Mouse (Mus musculus) hindbrain, embryonic 15.5 days (tissue): ENCODE measurements around the gene Zmym4. TPM values are rescaled to one million over a fixed set of nuclear protein-coding genes. Genes with fewer than 3 reads are reported as not detected.

Source experiments
- ATAC-seq: fragments of 200-750 bp; cut with Nextera tagmentation; 2 replicates; pipeline ENCODE4 v1.8.0; 2017; ENCODE audit warnings: low read depth, moderate number of reproducible peaks, moderate TSS enrichment; ENCODE audit not compliant: low FRiP score
- H3K27ac ChIP-seq: fragments of 300-500 bp; sonication (generic); replicated peaks from 2 replicates; pipeline ENCODE4 v1.5.1; 2015; ENCODE audit warnings: mild to moderate bottlenecking, inconsistent platforms
- H3K27me3 ChIP-seq: fragments of 300-500 bp; sonication (generic); 2 replicates; pipeline ENCODE4 v1.6.1; 2015; ENCODE audit warnings: control low read depth, inconsistent platforms
- H3K36me3 ChIP-seq: fragments of 300-500 bp; sonication (generic); 2 replicates; pipeline ENCODE4 v1.6.1; 2015; ENCODE audit warnings: control low read depth, inconsistent platforms
- H3K4me1 ChIP-seq: fragments of 300-500 bp; sonication (generic); replicated peaks from 2 replicates; pipeline ENCODE4 v1.6.1; 2015; ENCODE audit warnings: control low read depth, inconsistent platforms
- H3K4me2 ChIP-seq: fragments of 300-500 bp; sonication (generic); 2 replicates; pipeline ENCODE4 v1.6.1; 2015; ENCODE audit warnings: moderate library complexity, mild to moderate bottlenecking, inconsistent platforms
- H3K4me3 ChIP-seq: fragments of 300-500 bp; sonication (generic); 2 replicates; pipeline ENCODE4 v1.5.1; 2015; ENCODE audit warnings: mild to moderate bottlenecking, inconsistent platforms
- H3K9ac ChIP-seq: fragments of 300-500 bp; sonication (generic); 2 replicates; pipeline ENCODE4 v1.6.1; 2015; ENCODE audit warnings: inconsistent platforms
- H3K9me3 ChIP-seq: fragments of 300-500 bp; sonication (generic); 2 replicates; pipeline ENCODE4 v1.6.1; 2016; ENCODE audit warnings: control low read depth, inconsistent platforms
- WGBS: fragments of 180-500 bp; shearing (Covaris S2); methylation state at CpG from one replicate; pipeline ENCODE4 v1.1.7; 2015; 5-methylcytosine and 5-hydroxymethylcytosine counted together
- polyA plus RNA-seq: library from polyadenylated mRNA; unstranded; fragments of >200 nt; fragmentation: Nextera tagmentation; extraction: Ambion mirVana; gene quantifications from 2 replicates; pipeline ENCODE4 v1.2.1, GENCODE M21; 2015

The Zmym4 gene
- polyA plus RNA-seq, 1 experiment from 2014 or later, result 25.4 TPM

DNA sequence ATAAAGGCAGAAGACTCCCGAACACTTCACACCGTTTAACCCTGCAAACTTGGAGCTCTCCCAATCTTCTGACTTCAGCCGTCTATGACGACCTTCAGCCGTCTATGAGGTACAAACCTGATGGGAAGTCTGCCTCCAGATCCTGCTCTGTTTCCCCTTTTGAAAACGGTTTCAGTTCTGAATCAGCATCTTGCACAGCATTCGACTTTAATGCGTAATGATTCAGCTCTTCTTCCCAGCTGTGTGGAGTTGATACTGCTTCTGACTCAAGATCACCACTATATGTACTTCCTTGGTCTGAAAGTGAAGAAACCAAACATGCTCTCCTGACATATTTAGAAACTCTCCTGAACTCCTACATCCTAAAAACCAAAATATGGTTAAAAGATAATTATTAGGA lies 78.1 kb downstream of the Zmym4 start:
- Histone ChIP-seq H3K4me3 (no peak overlapping the region), H3K9me3 (no peaks in the 10 kb centered on the region), H3K27me3 (no peaks in the 10 kb centered on the region), H3K9ac (no peak overlapping the region), H3K27ac (no peak overlapping the region), H3K4me1 (no peaks in the 10 kb centered on the region), H3K4me2 (no peak overlapping the region), H3K36me3 (peaks cover 56% of the 10 kb centered on the region)
- WGBS, result 95% methylated on average over 8 of the region's 8 CpGs
- no peak for ATAC-seq

DNA sequence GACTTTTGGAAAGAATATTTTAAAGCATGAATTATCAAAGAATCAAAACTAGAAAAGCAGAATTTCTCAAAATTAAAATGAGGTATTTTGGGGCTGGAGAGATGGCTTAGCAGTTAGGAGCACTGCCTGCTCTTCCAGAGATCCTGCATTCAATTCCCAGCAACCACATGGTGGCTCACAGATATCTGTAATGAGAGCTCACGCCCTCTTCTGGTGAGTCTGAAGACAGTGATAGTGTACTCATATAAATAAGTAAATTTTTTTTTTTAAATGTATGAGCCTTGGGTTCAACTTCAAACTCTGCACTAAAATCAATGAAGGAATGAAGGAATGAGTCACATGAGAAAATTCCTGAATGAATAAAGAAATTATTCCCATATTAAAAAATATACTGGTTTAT lies 82.0 kb downstream of the Zmym4 start:
- WGBS, result 59% methylated on average over 1 of the region's 1 CpGs
- H3K36me3 ChIP-seq, result peaks cover 51% of the 10 kb centered on the region
- no peak for ATAC-seq

DNA sequence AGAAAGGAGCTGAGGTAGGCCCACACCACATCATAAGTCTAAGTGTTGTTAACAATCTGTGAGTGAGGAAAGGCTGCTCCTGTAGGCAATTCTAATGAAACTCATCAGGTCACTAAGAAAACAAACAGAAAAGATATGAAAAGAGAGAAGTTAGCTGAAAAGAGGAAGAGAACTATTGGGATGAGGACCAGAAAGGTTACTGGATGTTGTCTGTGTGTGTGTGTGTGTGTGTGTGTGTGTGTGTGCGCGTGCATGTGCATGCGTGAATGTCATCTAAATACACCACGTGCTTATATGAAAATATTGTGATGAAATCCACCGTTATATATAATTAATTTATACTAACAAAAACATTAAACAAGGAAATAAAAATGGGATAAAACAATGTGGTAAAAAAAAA lies 84.3 kb downstream of the Zmym4 start:
- WGBS, result 93% methylated on average over 5 of the region's 5 CpGs
- Histone ChIP-seq H3K27me3 (no peaks in the 10 kb centered on the region), H3K36me3 (peaks cover 50% of the 10 kb centered on the region), H3K9ac (no peak overlapping the region), H3K4me2 (no peak overlapping the region), H3K27ac (no peak overlapping the region), H3K4me1 (no peaks in the 10 kb centered on the region), H3K9me3 (no peaks in the 10 kb centered on the region), H3K4me3 (no peak overlapping the region)
- ATAC-seq, result no peak

More for the DNA sequence above, 82.0 kb downstream of the Zmym4 start:
- Histone ChIP-seq H3K9me3 (no peaks in the 10 kb centered on the region), H3K27me3 (no peaks in the 10 kb centered on the region), H3K27ac (no peak overlapping the region), H3K4me2 (no peak overlapping the region), H3K9ac (no peak overlapping the region), H3K4me1 (no peaks in the 10 kb centered on the region), H3K4me3 (no peak overlapping the region)

DNA sequence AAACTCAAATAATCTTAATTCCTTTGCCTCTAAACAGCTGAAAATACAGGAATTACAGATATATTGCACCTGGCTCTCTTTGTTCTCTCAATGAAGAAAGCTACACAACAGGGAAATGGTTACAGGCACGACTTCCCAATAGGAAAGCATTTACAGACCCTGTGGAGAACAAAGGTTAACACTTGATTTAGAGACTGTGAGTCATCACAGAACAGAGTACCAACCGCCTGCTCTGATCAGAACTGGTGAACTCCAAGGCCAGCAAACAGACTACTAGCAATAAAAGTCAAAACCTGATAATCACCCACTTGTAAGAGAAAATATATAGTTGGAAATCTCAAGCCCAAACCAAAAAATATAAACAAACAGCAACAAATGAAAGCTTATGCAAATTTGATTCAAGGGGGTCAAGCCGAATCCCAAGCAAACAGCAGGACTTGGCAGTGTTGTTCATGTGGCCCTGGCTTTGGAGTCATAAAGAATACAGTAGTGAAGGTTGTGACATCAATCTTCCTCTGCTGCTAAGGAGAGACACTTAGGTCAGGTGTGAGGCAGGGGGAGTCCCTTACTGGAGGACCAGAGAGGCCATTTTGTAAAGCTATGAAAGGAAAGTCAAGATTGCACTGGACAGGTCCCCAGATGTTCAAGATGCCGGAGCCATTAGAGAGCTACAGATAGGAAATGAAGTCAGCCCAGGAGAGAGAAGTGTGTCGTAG lies 88.2 kb downstream of the Zmym4 start:
- Histone ChIP-seq H3K27me3 (no peaks in the 10 kb centered on the region), H3K36me3 (peaks cover 60% of the 10 kb centered on the region), H3K9me3 (no peaks in the 10 kb centered on the region), H3K9ac (no peak overlapping the region), H3K27ac (no peak overlapping the region), H3K4me3 (no peak overlapping the region), H3K4me1 (no peaks in the 10 kb centered on the region), H3K4me2 (no peak overlapping the region)
- ATAC-seq, result no peak
- WGBS, result 87% methylated on average over 5 of the region's 5 CpGs

DNA sequence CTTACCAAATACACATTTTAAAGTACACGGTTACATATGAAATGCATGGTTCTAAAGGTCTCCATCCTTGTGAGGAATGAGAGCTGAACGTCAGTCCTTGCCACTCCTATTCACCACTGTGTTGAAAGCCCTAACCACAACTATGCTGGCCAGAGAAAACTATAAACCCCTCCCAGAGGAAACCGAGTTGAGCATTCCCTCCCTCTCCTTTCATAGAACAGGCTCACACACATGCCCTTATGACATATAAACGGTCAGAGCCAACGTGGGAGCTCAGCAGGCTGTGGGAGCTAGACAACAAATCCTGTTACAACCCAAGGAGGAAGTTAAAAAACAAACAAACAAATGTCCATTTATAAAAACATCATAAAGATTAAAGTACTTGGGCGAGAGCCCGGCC lies 95.2 kb downstream of the Zmym4 start:
- WGBS, result 76% methylated on average over 7 of the region's 7 CpGs
- H3K4me2 ChIP-seq, result no peak overlapping the region
- no peaks in the 10 kb centered on the region for H3K9me3 ChIP-seq
- no peak overlapping the region for H3K9ac ChIP-seq
- H3K27me3 ChIP-seq, result no peaks in the 10 kb centered on the region
- peaks cover 47% of the 10 kb centered on the region for H3K36me3 ChIP-seq
- no peak for ATAC-seq
- no peaks in the 10 kb centered on the region for H3K4me1 ChIP-seq
- H3K27ac ChIP-seq, result no peak overlapping the region
- H3K4me3 ChIP-seq, result no peak overlapping the region

DNA sequence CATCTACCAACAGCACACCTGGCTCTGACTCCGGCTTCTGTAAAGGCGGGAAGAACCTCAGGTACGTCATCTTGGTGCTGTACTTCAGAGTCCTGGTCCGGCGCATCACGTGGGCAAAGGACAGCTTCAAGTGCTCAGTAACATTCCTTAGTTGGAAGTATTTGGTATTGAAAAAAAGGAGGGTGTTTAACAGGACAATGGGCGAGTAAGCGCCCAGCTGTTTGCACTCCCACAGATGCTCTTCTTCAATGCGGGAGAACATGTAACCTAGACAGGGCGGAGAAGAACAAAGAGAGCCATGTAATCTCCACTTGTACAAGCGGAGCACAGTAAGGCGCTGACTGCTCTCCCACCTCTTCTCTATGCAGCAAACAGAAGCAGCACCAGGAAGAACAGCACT lies 99.2 kb downstream of the Zmym4 start:
- no peak for ATAC-seq
- H3K9me3 ChIP-seq, result no peaks in the 10 kb centered on the region
- H3K4me1 ChIP-seq, result no peaks in the 10 kb centered on the region
- H3K9ac ChIP-seq, result no peak overlapping the region
- no peak overlapping the region for H3K4me3 ChIP-seq
- no peak overlapping the region for H3K4me2 ChIP-seq
- H3K27me3 ChIP-seq, result no peaks in the 10 kb centered on the region
- 89% methylated on average over 12 of the region's 12 CpGs for WGBS
- no peak overlapping the region for H3K27ac ChIP-seq
- peaks cover 44% of the 10 kb centered on the region for H3K36me3 ChIP-seq

DNA sequence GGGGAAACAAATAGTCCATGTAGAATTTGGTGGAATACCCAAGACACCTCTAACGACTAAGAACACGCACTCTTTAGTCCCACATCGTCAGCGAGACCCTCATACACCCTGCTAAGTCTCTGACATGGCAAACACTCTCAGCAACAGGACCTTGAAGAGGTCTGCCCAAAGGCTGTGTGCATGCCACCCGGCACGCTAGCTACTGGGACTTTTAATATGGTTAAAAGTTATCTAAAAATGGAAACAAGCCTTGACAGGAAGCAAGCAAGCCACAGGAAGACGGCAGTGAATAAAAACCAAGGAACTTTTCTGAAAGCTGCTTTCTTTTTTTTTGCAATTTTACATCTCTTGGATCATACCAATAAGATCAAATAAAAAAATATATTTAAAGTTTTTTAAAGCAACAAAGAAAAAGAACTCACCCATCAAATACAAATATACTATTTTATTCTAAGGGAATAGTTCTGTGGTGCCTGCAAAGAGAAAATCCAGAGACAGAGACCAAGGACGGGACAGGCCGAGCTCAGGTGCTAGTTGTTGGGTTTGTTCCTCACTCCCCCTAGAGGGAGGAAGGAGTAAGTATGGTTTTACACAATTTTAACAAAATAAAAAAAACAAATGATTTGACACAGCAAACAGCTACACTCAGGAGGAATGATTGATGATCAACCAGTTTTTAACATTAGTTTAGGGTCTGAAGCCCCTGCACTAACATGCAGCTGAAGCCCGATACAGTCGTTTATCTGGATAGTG lies 106.2 kb downstream of the Zmym4 start:
- Histone ChIP-seq H3K9me3 (no peaks in the 10 kb centered on the region), H3K36me3 (peaks cover 37% of the 10 kb centered on the region), H3K4me1 (no peaks in the 10 kb centered on the region), H3K4me2 (no peak overlapping the region), H3K27ac (no peak overlapping the region), H3K27me3 (no peaks in the 10 kb centered on the region), H3K4me3 (no peak overlapping the region), H3K9ac (no peak overlapping the region)
- 84% methylated on average over 11 of the region's 11 CpGs for WGBS
- ATAC-seq, result no peak

DNA sequence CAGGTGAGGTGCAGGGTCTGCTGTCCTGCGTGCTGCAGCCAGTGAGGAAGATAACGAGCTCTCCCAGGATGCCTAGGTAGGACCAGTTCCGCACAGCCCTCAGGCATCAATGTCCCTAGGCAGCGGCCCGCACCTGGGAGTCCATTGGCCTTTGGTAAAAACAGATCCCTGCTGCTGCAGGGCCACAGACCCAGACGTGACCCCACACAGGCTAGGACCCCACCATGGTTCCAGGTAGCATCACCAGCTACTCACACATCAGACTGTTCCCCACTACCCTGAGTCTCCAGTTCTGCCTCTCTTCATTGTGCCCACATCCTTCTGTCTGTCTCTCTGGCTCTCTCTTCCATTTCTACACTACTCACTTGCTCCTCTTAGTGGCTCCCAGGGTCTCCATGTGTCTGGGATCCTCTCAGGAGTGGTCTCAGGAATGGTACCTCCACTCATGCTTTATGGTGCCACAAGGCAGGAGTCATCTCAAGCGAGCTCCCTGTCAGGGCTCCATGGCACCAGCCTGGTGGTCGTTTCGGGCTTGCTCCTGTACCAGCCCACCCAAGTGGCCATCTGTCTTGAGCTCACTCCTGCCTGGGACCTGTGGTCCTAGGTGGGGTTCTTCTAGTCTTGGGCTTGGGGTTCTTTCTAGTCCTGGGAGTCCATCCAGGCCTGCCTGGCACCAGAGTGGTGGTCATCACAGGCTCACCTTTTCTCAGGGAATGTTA lies 107.5 kb downstream of the Zmym4 start:
- Histone ChIP-seq H3K27me3 (no peaks in the 10 kb centered on the region), H3K9me3 (no peaks in the 10 kb centered on the region), H3K4me1 (no peaks in the 10 kb centered on the region), H3K27ac (no peak overlapping the region), H3K36me3 (peaks cover 37% of the 10 kb centered on the region), H3K4me3 (no peak overlapping the region), H3K9ac (no peak overlapping the region), H3K4me2 (no peak overlapping the region)
- no peak for ATAC-seq
- 90% methylated on average over 9 of the region's 9 CpGs for WGBS

DNA sequence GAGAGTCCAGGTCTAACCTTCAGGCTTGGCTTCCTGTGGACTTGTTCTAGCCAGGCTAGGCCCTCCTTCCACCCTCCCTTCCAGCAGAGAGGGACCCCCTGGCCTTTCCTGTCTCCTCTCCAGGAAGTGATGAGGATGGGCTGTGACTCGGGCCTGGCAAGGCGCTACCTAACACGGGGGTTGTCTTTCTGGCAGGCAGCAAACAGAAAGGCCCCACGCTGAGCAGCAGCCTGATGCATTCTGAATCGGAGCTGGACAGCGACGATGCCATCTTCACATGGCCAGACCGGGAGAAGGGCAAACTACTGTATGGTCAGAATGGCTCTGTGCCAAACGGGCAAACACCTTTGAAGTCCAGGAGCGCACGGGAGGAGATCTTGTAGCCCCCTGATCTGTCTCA lies 115.0 kb downstream of the Zmym4 start:
- Histone ChIP-seq H3K4me1 (no peaks in the 10 kb centered on the region), H3K27me3 (no peaks in the 10 kb centered on the region), H3K4me3 (no peak overlapping the region), H3K27ac (no peak overlapping the region), H3K4me2 (no peak overlapping the region), H3K9me3 (no peaks in the 10 kb centered on the region), H3K9ac (no peak overlapping the region), H3K36me3 (peaks cover 19% of the 10 kb centered on the region)
- 60% methylated on average over 11 of the region's 11 CpGs for WGBS
- no peak for ATAC-seq

DNA sequence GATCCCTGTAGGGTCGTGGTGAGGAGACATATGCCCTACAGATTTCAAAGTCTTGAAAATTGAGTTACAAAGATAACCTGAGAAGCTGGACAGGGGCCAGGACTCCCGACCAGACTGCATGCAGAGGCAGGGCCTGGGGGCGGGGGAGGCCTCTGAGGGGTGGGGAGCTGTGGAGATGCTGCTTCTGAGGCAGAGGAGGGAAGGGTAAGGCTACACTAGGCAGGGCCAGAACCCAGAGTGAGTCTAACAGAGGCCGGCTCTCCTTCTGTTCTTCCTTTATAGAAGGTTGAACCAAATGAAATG lies 117.2 kb downstream of the Zmym4 start:
- Histone ChIP-seq H3K36me3 (peaks cover 23% of the 10 kb centered on the region), H3K4me2 (no peak overlapping the region), H3K27me3 (no peaks in the 10 kb centered on the region), H3K4me1 (no peaks in the 10 kb centered on the region), H3K9me3 (no peaks in the 10 kb centered on the region), H3K27ac (no peak overlapping the region), H3K9ac (no peak overlapping the region), H3K4me3 (no peak overlapping the region)
- no peak for ATAC-seq
- 69% methylated on average over 4 of the region's 4 CpGs for WGBS

DNA sequence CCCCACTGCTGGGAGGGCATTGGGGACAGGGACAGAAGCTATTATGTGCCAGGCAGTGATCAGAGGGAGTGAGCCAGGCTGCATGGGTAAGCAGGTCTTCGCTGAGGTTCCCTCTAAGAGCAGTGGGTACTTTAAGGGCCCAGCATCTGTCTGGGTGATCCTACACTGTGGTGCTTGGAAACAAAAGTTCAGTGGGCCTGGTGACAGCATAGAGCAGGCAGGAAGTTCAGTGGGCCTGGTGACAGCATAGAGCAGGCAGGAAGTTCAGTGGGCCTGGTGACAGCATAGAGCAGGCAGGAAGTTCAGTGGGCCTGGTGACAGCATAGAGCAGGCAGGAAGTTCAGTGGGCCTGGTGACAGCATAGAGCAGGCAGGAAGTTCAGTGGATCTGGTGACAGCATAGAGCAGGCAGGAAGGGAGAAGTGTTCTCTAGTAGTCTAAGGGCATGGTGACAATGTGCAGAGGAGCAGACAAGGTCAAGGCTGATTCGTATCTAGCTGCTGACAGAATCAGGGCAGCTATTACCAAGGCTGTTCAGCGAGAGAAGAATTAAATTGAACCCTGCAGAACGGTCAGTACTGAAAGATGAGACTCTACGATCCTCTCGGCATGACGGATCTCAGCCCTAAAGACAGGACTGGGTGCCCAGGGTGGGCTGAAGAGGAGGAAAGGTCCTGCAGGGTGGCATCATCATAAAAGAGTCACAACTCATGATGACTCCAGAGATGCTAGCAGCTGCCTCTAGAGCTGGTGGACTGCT lies 117.7 kb downstream of the Zmym4 start:
- Histone ChIP-seq H3K27me3 (no peaks in the 10 kb centered on the region), H3K4me3 (no peak overlapping the region), H3K9me3 (no peaks in the 10 kb centered on the region), H3K36me3 (peaks cover 19% of the 10 kb centered on the region), H3K4me1 (no peaks in the 10 kb centered on the region), H3K4me2 (no peak overlapping the region), H3K27ac (no peak overlapping the region), H3K9ac (no peak overlapping the region)
- ATAC-seq, result no peak
- WGBS, result 85% methylated on average over 7 of the region's 7 CpGs

DNA sequence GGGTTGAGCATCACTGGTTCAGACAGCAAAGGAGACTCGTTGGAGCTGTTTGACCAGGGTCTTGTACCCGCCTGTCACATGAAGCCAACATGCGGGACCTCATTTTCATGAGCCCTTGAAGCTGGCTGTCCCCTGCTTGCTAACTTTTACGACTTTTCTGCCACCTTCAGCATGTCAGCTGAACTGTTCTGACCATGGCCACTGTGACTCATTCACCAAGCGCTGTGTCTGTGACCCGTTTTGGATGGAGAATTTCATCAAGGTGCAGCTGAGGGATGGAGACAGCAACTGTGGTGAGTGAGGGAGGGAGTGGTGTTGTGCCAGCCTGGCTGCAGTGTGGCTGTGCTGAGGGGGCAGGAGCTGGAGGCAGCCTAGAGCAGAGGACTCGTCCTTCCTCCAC lies 121.0 kb downstream of the Zmym4 start:
- H3K4me2 ChIP-seq, result no peak overlapping the region
- WGBS, result 69% methylated on average over 7 of the region's 7 CpGs
- H3K4me3 ChIP-seq, result no peak overlapping the region
- H3K27me3 ChIP-seq, result no peaks in the 10 kb centered on the region
- H3K4me1 ChIP-seq, result no peaks in the 10 kb centered on the region
- H3K27ac ChIP-seq, result no peak overlapping the region; the same call in 1 of the 2 replicates
- no peaks in the 10 kb centered on the region for H3K9me3 ChIP-seq
- no peak overlapping the region for H3K9ac ChIP-seq
- H3K36me3 ChIP-seq, result peaks cover 5% of the 10 kb centered on the region; the same call in 1 of the 2 replicates
- ATAC-seq, result no peak; the same call in 1 of the 2 replicates
